Mouse (Mus musculus): ENCODE measurements around the gene Herc3. TPM values are rescaled to one million over a fixed set of nuclear protein-coding genes. Genes with fewer than 3 reads are reported as not detected.

Herc3 gene
- polyA plus RNA-seq, 1 experiment from 2014 or later = 4.8 TPM

DNA sequence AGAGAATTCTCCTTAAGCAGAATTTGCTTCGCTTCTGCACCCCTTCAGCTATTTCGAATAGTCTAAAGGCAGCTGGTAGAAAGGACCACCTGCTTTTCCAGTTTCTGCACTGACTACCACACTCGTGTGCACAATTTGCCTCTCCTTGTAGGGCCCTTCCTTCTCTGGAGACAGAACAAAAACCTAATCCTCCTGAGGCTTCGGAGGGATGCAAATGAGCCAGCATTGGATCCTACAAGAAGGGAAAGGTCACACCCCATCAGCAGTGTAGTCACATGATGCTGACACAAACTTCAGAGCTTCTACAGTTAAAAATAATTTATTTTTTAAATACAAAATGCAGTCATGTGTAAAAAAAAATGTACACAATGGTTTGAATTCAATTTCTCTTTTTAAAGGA, 99.9 kb downstream of the Herc3 start:
- Histone ChIP-seq H3K4me1 (peaks cover 12% of the 10 kb centered on the region; the same call in 1 of the 2 replicates), H3K27ac (replicated peaks) (no peak overlapping the region), H3K27me3 (replicated peaks; ENCODE audit: low read depth, poor library complexity, severe bottlenecking) (no peaks in the 10 kb centered on the region), H3K36me3 (replicated peaks) (no peaks in the 10 kb centered on the region), H3K9me3 (no peaks in the 10 kb centered on the region), H3K4me3 (no peak overlapping the region)
- WGBS = 67% methylated on average over 4 of the region's 4 CpGs
- no peak for DNase-seq (ENCODE audit: low spot score)

- Histone ChIP-seq H3K4me3 (no peak overlapping the region), H3K9me3 (no peaks in the 10 kb centered on the region), H3K27me3 (replicated peaks; ENCODE audit: low read depth, poor library complexity, severe bottlenecking) (no peaks in the 10 kb centered on the region), H3K4me1 (peaks cover 12% of the 10 kb centered on the region; the same call in 1 of the 2 replicates), H3K36me3 (replicated peaks) (no peaks in the 10 kb centered on the region), H3K27ac (replicated peaks) (no peak overlapping the region)
- DNase-seq (ENCODE audit: low spot score) = no peak
- 88% methylated on average over 12 of the region's 12 CpGs for WGBS
These were observed 101.4 kb downstream of the Herc3 start for GRCm38 (mm10) chr6:58932515-58933188.

DNA sequence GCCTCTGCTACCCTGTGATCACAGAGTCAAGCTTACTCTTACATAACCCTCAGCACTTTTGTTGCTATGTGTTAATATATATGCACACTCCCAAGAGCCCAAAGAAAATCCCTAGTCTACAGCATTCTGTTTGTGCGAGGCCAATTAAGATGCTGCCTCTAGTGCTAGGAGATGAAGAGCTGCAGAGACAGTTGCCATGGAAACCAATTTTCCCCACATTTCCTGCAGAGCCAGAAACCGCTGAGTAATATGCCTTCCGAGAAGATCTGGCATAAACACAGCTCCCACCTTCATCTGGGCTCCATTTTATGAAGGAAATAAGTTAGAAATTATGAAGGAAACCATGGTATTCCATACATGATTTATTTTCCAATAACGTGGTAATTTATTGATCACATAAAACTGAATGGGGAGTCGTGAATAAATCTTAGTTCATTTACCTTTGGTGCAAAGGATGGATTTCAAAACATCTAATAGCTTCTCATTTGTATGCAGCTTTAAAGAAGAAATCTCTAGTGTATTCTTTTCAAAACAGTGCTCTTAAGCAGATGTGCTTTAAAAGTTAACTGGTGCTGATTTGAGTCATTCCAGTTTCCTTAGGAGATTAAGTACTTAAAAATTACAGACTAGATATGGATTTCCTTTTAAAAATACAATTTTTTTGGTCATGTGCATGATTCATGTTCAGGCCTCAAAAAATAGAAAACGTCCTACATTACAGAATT, 102.1 kb downstream of the Herc3 start:
- Histone ChIP-seq H3K4me3 (no peak overlapping the region), H3K4me1 (peaks cover 12% of the 10 kb centered on the region; the same call in 1 of the 2 replicates), H3K27ac (replicated peaks) (no peak overlapping the region), H3K36me3 (replicated peaks) (no peaks in the 10 kb centered on the region), H3K9me3 (no peaks in the 10 kb centered on the region), H3K27me3 (replicated peaks; ENCODE audit: low read depth, poor library complexity, severe bottlenecking) (no peaks in the 10 kb centered on the region)
- WGBS = 50% methylated on average over 6 of the region's 6 CpGs
- peak; percentile 38 for DNase-seq (ENCODE audit: low spot score)

DNA sequence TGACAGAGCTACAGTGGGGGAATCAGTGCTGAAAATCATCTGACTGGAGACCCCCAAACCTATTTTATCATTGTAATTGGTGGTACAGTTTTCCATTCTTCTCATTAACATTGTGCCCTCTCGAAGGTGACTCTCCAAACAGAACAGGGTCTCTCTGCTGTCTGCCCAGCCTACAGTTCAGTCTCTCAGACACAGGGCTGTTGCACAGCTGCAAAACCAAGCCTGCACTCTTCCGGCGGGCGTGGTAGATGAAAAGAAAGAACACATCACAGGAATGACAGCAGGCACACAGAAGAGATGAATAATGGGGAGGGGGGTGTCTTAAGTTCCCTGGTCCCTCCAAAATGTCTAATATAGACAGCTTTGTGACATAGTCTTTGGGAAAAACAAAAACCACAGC, 102.9 kb downstream of the Herc3 start:
- Histone ChIP-seq H3K27me3 (replicated peaks; ENCODE audit: low read depth, poor library complexity, severe bottlenecking) (no peaks in the 10 kb centered on the region), H3K9me3 (no peaks in the 10 kb centered on the region), H3K36me3 (replicated peaks) (no peaks in the 10 kb centered on the region), H3K4me1 (peaks cover 12% of the 10 kb centered on the region; the same call in 1 of the 2 replicates), H3K27ac (replicated peaks) (no peak overlapping the region), H3K4me3 (no peak overlapping the region)
- WGBS = 72% methylated on average over 4 of the region's 4 CpGs
- no peak for DNase-seq (ENCODE audit: low spot score)

DNA sequence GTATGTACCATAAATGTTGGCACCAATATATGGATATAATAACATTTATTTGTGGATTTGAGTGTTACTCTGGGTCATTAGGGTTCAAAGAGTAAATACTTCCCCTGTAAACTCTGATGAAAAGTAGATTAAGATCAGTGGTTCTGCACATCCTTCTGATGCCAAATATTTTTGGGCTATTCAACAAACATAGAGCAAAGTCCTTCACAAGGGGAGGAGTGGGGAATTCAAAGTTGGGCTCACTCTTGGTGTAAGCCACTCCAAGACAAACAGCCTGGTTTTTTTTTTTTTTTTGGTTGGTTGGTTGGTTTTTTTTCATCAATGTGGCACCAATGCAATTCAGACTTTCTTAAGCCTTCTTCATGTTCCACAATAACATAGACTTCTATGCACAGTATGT, 106.5 kb downstream of the Herc3 start:
- Histone ChIP-seq H3K27ac (replicated peaks) (no peak overlapping the region), H3K27me3 (replicated peaks; ENCODE audit: low read depth, poor library complexity, severe bottlenecking) (no peaks in the 10 kb centered on the region), H3K9me3 (no peaks in the 10 kb centered on the region), H3K4me1 (peaks cover 12% of the 10 kb centered on the region; the same call in 1 of the 2 replicates), H3K36me3 (replicated peaks) (no peaks in the 10 kb centered on the region), H3K4me3 (no peak overlapping the region)
- no peak for DNase-seq (ENCODE audit: low spot score)

GRCm38 (mm10) chr6:58942276-58942675, 111.0 kb downstream of the Herc3 start:
- Histone ChIP-seq H3K27ac (replicated peaks) (no peak overlapping the region), H3K36me3 (replicated peaks) (no peaks in the 10 kb centered on the region), H3K4me3 (no peak overlapping the region), H3K4me1 (no peaks in the 10 kb centered on the region), H3K9me3 (no peaks in the 10 kb centered on the region), H3K27me3 (replicated peaks; ENCODE audit: low read depth, poor library complexity, severe bottlenecking) (no peaks in the 10 kb centered on the region)
- WGBS = 88% methylated on average over 2 of the region's 2 CpGs
- DNase-seq (ENCODE audit: low spot score) = no peak

- H3K4me1 ChIP-seq = no peaks in the 10 kb centered on the region
- H3K9me3 ChIP-seq = no peaks in the 10 kb centered on the region
- 91% methylated on average over 3 of the region's 3 CpGs for WGBS
- H3K27ac ChIP-seq (replicated peaks) = no peak overlapping the region
- no peak for DNase-seq (ENCODE audit: low spot score)
- no peaks in the 10 kb centered on the region for H3K36me3 ChIP-seq (replicated peaks)
- H3K4me3 ChIP-seq = no peak overlapping the region
- H3K27me3 ChIP-seq (replicated peaks; ENCODE audit: low read depth, poor library complexity, severe bottlenecking) = no peaks in the 10 kb centered on the region
These were observed 112.7 kb downstream of the Herc3 start for GRCm38 (mm10) chr6:58943958-58944357.

GRCm38 (mm10) chr6:58946246-58946645, 115.0 kb downstream of the Herc3 start:
- H3K4me1 ChIP-seq = no peaks in the 10 kb centered on the region
- no peak overlapping the region for H3K27ac ChIP-seq (replicated peaks)
- DNase-seq (ENCODE audit: low spot score) = no peak
- H3K9me3 ChIP-seq = no peaks in the 10 kb centered on the region
- H3K4me3 ChIP-seq = no peak overlapping the region
- H3K36me3 ChIP-seq (replicated peaks) = no peaks in the 10 kb centered on the region
- 69% methylated on average over 2 of the region's 2 CpGs for WGBS
- H3K27me3 ChIP-seq (replicated peaks; ENCODE audit: low read depth, poor library complexity, severe bottlenecking) = no peaks in the 10 kb centered on the region

- H3K9me3 ChIP-seq = no peaks in the 10 kb centered on the region
- no peak for DNase-seq (ENCODE audit: low spot score)
- no peak overlapping the region for H3K27ac ChIP-seq (replicated peaks)
- H3K27me3 ChIP-seq (replicated peaks; ENCODE audit: low read depth, poor library complexity, severe bottlenecking) = no peaks in the 10 kb centered on the region
- 83% methylated on average over 4 of the region's 4 CpGs for WGBS
- H3K4me1 ChIP-seq = no peaks in the 10 kb centered on the region
- H3K4me3 ChIP-seq = no peak overlapping the region
- H3K36me3 ChIP-seq (replicated peaks) = no peaks in the 10 kb centered on the region
These were observed 115.6 kb downstream of the Herc3 start for GRCm38 (mm10) chr6:58946840-58947239.

GRCm38 (mm10) chr6:58950410-58950809, 119.1 kb downstream of the Herc3 start:
- WGBS = 97% methylated on average over 1 of the region's 1 CpGs
- no peak for DNase-seq (ENCODE audit: low spot score)
- H3K27me3 ChIP-seq (replicated peaks; ENCODE audit: low read depth, poor library complexity, severe bottlenecking) = no peaks in the 10 kb centered on the region
- no peak overlapping the region for H3K27ac ChIP-seq (replicated peaks)
- H3K9me3 ChIP-seq = no peaks in the 10 kb centered on the region
- H3K4me3 ChIP-seq = no peak overlapping the region
- no peaks in the 10 kb centered on the region for H3K4me1 ChIP-seq
- H3K36me3 ChIP-seq (replicated peaks) = no peaks in the 10 kb centered on the region

- WGBS = 58% methylated on average over 2 of the region's 2 CpGs
- no peaks in the 10 kb centered on the region for H3K9me3 ChIP-seq
- no peaks in the 10 kb centered on the region for H3K36me3 ChIP-seq (replicated peaks)
- no peak overlapping the region for H3K27ac ChIP-seq (replicated peaks)
- H3K4me3 ChIP-seq = no peak overlapping the region
- no peak for DNase-seq (ENCODE audit: low spot score)
- H3K4me1 ChIP-seq = no peaks in the 10 kb centered on the region
- no peaks in the 10 kb centered on the region for H3K27me3 ChIP-seq (replicated peaks; ENCODE audit: low read depth, poor library complexity, severe bottlenecking)
These were observed 120.1 kb downstream of the Herc3 start for GRCm38 (mm10) chr6:58951128-58951992.

GRCm38 (mm10) chr6:58960523-58960922, 129.3 kb downstream of the Herc3 start:
- 92% methylated on average over 2 of the region's 2 CpGs for WGBS
- H3K36me3 ChIP-seq (replicated peaks) = no peaks in the 10 kb centered on the region
- H3K9me3 ChIP-seq = no peaks in the 10 kb centered on the region
- no peak for DNase-seq (ENCODE audit: low spot score)
- no peak overlapping the region for H3K27ac ChIP-seq (replicated peaks)
- peaks cover 7% of the 10 kb centered on the region for H3K4me1 ChIP-seq
- no peaks in the 10 kb centered on the region for H3K27me3 ChIP-seq (replicated peaks; ENCODE audit: low read depth, poor library complexity, severe bottlenecking)
- H3K4me3 ChIP-seq = no peak overlapping the region
